Mouse (Mus musculus): ENCODE measurements around the gene Fjx1. TPM values are rescaled to one million over a fixed set of nuclear protein-coding genes. Genes with fewer than 3 reads are reported as not detected.

Fjx1 gene
- total RNA-seq, 1 experiment: 17.3 TPM

GRCm38 (mm10) chr2:102449630-102450247, 2.6 kb downstream of the Fjx1 start:
- peak overlapping the region; percentile 79 to 91 for H3K4me3 ChIP-seq (ENCODE audit: insufficient read depth in 1 of 2, low read depth in 1 of 2, low read length in 2 of 2, poor library complexity in 1 of 2, severe bottlenecking in 1 of 2)
- peak; percentile 12 for DNase-seq (ENCODE audit: low read depth, low spot score)
- peaks cover 0 to 3% of the 10 kb centered on the region in 2 experiments; a peak in 3 of 4 replicates for H3K4me1 ChIP-seq (ENCODE audit: control insufficient read depth in 2 of 2, insufficient read depth in 2 of 2, low read length in 2 of 2, poor library complexity in 1 of 2)
- in situ Hi-C loops (cut with MboI; ENCODE audit: low sequenced_read_pairs in 2 of 2, unreplicated experiment in 2 of 2): loop anchor here (10.0 to 25.0 kb wide), 3 partner anchors 537 to 737 kb away; no protein-coding TSS in a partner anchor
- no peaks in the 10 kb centered on the region for H3K36me3 ChIP-seq (ENCODE audit: control insufficient read depth, insufficient read depth, low read length, poor library complexity, severe bottlenecking)
- H3K9ac ChIP-seq (ENCODE audit: insufficient read depth, low read depth, low read length, poor library complexity, severe bottlenecking): peak overlapping the region; percentile 92; the same call in 1 of the 2 replicates
- no peak overlapping the region for H3K27ac ChIP-seq (ENCODE audit: insufficient read depth, low read depth, low read length, poor library complexity, severe bottlenecking)
- H3K9me3 ChIP-seq (ENCODE audit: control insufficient read depth, insufficient read depth, low read depth, low read length): no peaks in the 10 kb centered on the region
- TF ChIP-seq CHD2 (IDR thresholded peaks at IDR 0.05; ENCODE audit: low read depth, low read length) (no peak), ZC3H11A (IDR thresholded peaks at IDR 0.05; ENCODE audit: borderline replicate concordance, low read depth, low read length) (no peak), ZNF384 (IDR thresholded peaks at IDR 0.05; ENCODE audit: low read depth, low read length) (no peak), HCFC1 (IDR thresholded peaks at IDR 0.05; ENCODE audit: borderline replicate concordance, insufficient read depth, low read length) (no peak), MAFK (IDR thresholded peaks at IDR 0.05; ENCODE audit: insufficient read depth, low read depth, low read length) (no peak)

GRCm38 (mm10) chr2:102449056-102449455, 3.2 kb downstream of the Fjx1 start:
- H3K4me1 ChIP-seq (ENCODE audit: control insufficient read depth in 2 of 2, insufficient read depth in 2 of 2, low read length in 2 of 2, poor library complexity in 1 of 2): peaks cover 0 to 3% of the 10 kb centered on the region in 2 experiments; a peak in 3 of 4 replicates
- no peak overlapping the region for H3K27ac ChIP-seq (ENCODE audit: insufficient read depth, low read depth, low read length, poor library complexity, severe bottlenecking)
- H3K4me3 ChIP-seq (ENCODE audit: insufficient read depth in 1 of 2, low read depth in 1 of 2, low read length in 2 of 2, poor library complexity in 1 of 2, severe bottlenecking in 1 of 2): no peak overlapping the region
- no peak overlapping the region for H3K9ac ChIP-seq (ENCODE audit: insufficient read depth, low read depth, low read length, poor library complexity, severe bottlenecking)
- DNase-seq (ENCODE audit: low read depth, low spot score): no peak
- in situ Hi-C loops (cut with MboI; ENCODE audit: low sequenced_read_pairs in 2 of 2, unreplicated experiment in 2 of 2): no loop called here
- H3K9me3 ChIP-seq (ENCODE audit: control insufficient read depth, insufficient read depth, low read depth, low read length): no peaks in the 10 kb centered on the region
- no peaks in the 10 kb centered on the region for H3K36me3 ChIP-seq (ENCODE audit: control insufficient read depth, insufficient read depth, low read length, poor library complexity, severe bottlenecking)
- TF ChIP-seq CHD2 (IDR thresholded peaks at IDR 0.05; ENCODE audit: low read depth, low read length) (no peak), HCFC1 (IDR thresholded peaks at IDR 0.05; ENCODE audit: borderline replicate concordance, insufficient read depth, low read length) (no peak), ZNF384 (IDR thresholded peaks at IDR 0.05; ENCODE audit: low read depth, low read length) (no peak), ZC3H11A (IDR thresholded peaks at IDR 0.05; ENCODE audit: borderline replicate concordance, low read depth, low read length) (no peak), MAFK (IDR thresholded peaks at IDR 0.05; ENCODE audit: insufficient read depth, low read depth, low read length) (no peak)

GRCm38 (mm10) chr2:102447831-102448230, 4.5 kb downstream of the Fjx1 start:
- in situ Hi-C loops (cut with MboI; ENCODE audit: low sequenced_read_pairs in 2 of 2, unreplicated experiment in 2 of 2): no loop called here
- no peak overlapping the region for H3K9ac ChIP-seq (ENCODE audit: insufficient read depth, low read depth, low read length, poor library complexity, severe bottlenecking)
- H3K4me1 ChIP-seq (ENCODE audit: control insufficient read depth in 2 of 2, insufficient read depth in 2 of 2, low read length in 2 of 2, poor library complexity in 1 of 2): peaks cover 0 to 3% of the 10 kb centered on the region in 2 experiments; a peak in 3 of 4 replicates
- no peak overlapping the region for H3K27ac ChIP-seq (ENCODE audit: insufficient read depth, low read depth, low read length, poor library complexity, severe bottlenecking)
- DNase-seq (ENCODE audit: low read depth, low spot score): no peak
- no peaks in the 10 kb centered on the region for H3K36me3 ChIP-seq (ENCODE audit: control insufficient read depth, insufficient read depth, low read length, poor library complexity, severe bottlenecking)
- H3K9me3 ChIP-seq (ENCODE audit: control insufficient read depth, insufficient read depth, low read depth, low read length): no peaks in the 10 kb centered on the region
- TF ChIP-seq HCFC1 (IDR thresholded peaks at IDR 0.05; ENCODE audit: borderline replicate concordance, insufficient read depth, low read length) (no peak), CHD2 (IDR thresholded peaks at IDR 0.05; ENCODE audit: low read depth, low read length) (no peak), ZNF384 (IDR thresholded peaks at IDR 0.05; ENCODE audit: low read depth, low read length) (no peak), ZC3H11A (IDR thresholded peaks at IDR 0.05; ENCODE audit: borderline replicate concordance, low read depth, low read length) (no peak), MAFK (IDR thresholded peaks at IDR 0.05; ENCODE audit: insufficient read depth, low read depth, low read length) (no peak)
- H3K4me3 ChIP-seq (ENCODE audit: insufficient read depth in 1 of 2, low read depth in 1 of 2, low read length in 2 of 2, poor library complexity in 1 of 2, severe bottlenecking in 1 of 2): no peak overlapping the region

GRCm38 (mm10) chr2:102446851-102447250, 5.4 kb downstream of the Fjx1 start:
- Histone ChIP-seq H3K36me3 (ENCODE audit: control insufficient read depth, insufficient read depth, low read length, poor library complexity, severe bottlenecking) (no peaks in the 10 kb centered on the region), H3K9ac (ENCODE audit: insufficient read depth, low read depth, low read length, poor library complexity, severe bottlenecking) (no peak overlapping the region), H3K9me3 (ENCODE audit: control insufficient read depth, insufficient read depth, low read depth, low read length) (no peaks in the 10 kb centered on the region), H3K4me1 (ENCODE audit: control insufficient read depth in 2 of 2, insufficient read depth in 2 of 2, low read length in 2 of 2, poor library complexity in 1 of 2) (peaks cover 0 to 3% of the 10 kb centered on the region in 2 experiments; a peak in 3 of 4 replicates), H3K4me3 (ENCODE audit: insufficient read depth in 1 of 2, low read depth in 1 of 2, low read length in 2 of 2, poor library complexity in 1 of 2, severe bottlenecking in 1 of 2) (no peak overlapping the region), H3K27ac (ENCODE audit: insufficient read depth, low read depth, low read length, poor library complexity, severe bottlenecking) (no peak overlapping the region)
- DNase-seq (ENCODE audit: low read depth, low spot score): no peak
- no peak for TF ChIP-seq HCFC1 (IDR thresholded peaks at IDR 0.05; ENCODE audit: borderline replicate concordance, insufficient read depth, low read length)
- TF ChIP-seq ZNF384 (IDR thresholded peaks at IDR 0.05; ENCODE audit: low read depth, low read length): no peak
- no peak for TF ChIP-seq ZC3H11A (IDR thresholded peaks at IDR 0.05; ENCODE audit: borderline replicate concordance, low read depth, low read length)
- TF ChIP-seq MAFK (IDR thresholded peaks at IDR 0.05; ENCODE audit: insufficient read depth, low read depth, low read length): no peak
- no peak for TF ChIP-seq CHD2 (IDR thresholded peaks at IDR 0.05; ENCODE audit: low read depth, low read length)
- in situ Hi-C loops (cut with MboI; ENCODE audit: low sequenced_read_pairs in 2 of 2, unreplicated experiment in 2 of 2): no loop called here
